Comparison of ENCODE assay signal across 25 mouse cellular contexts in genomic region chr10:115717064-115717463, GRCm38 (mm10).
DNase-seq lines count a peak whose midpoint lies in the region; ATAC-seq and TF ChIP-seq lines count a peak whose summit lies in the region.
"Had no signal": no experiment of that assay in that cellular context is flagged by ENCODE, and none has a peak within 500 bp of the region (broad histone marks: within the 10 kb centered on the region; RNA-seq: fewer than 3 reads in every experiment).

No protein-coding gene starts in this region.

- no peak for DNase-seq in embryonic facial prominence, embryonic 11.5 days (ENCODE audit: low spot score)
- no peak for DNase-seq in embryonic facial prominence, embryonic 10.5 days (ENCODE audit: low spot score)
- no peak for DNase-seq in hindbrain, embryonic 14.5 days (ENCODE audit: low spot score)
- no peak for DNase-seq in kidney, adult 11 months
- peak; percentile 74 for DNase-seq in midbrain, embryonic 11.5 days (ENCODE audit: low spot score, missing footprints)
- DNase-seq in midbrain, postnatal 0 days (ENCODE audit: low spot score), result no peak
- DNase-seq: adrenal gland, adult 8-10 months; adrenal gland, postnatal 14 days; adrenal gland, postnatal 36 days; B cell, adult 2 months; cerebellum, adult 11-12 months; cerebellum, adult 2 months; cerebellum, adult 9-10 months; cerebellum, postnatal 10 days; cerebellum, postnatal 25 days had no signal

- no peaks in the 10 kb centered on the region for H3K9me3 ChIP-seq in embryonic facial prominence, embryonic 11.5 days (replicated peaks; ENCODE audit: control insufficient read depth, low read length)
- no peaks in the 10 kb centered on the region for H3K9me3 ChIP-seq in embryonic facial prominence, embryonic 10.5 days
- no peaks in the 10 kb centered on the region for H3K9me3 ChIP-seq in hindbrain, embryonic 15.5 days
- H3K9me3 ChIP-seq in hindbrain, embryonic 14.5 days (ENCODE audit: control insufficient read depth, low read length), result no peaks in the 10 kb centered on the region
- H3K9me3 ChIP-seq in kidney, embryonic 16.5 days (ENCODE audit: low read length), result no peaks in the 10 kb centered on the region
- no peaks in the 10 kb centered on the region for H3K9me3 ChIP-seq in midbrain, embryonic 11.5 days (ENCODE audit: control insufficient read depth, low read length)
- no peaks in the 10 kb centered on the region for H3K9me3 ChIP-seq in midbrain, postnatal 0 days (ENCODE audit: low read length)
- H3K9me3 ChIP-seq: embryonic facial prominence, embryonic 12.5 days; forebrain, embryonic 13.5 days; forebrain, embryonic 15.5 days had no signal

- WGBS in embryonic facial prominence, embryonic 11.5 days, result 91% methylated on average over 8 of the region's 8 CpGs
- 88% methylated on average over 8 of the region's 8 CpGs for WGBS in embryonic facial prominence, embryonic 10.5 days
- 95% methylated on average over 8 of the region's 8 CpGs for WGBS in hindbrain, embryonic 15.5 days
- WGBS in hindbrain, embryonic 14.5 days, result 94% methylated on average over 8 of the region's 8 CpGs
- WGBS in kidney, embryonic 16.5 days, result 91% methylated on average over 8 of the region's 8 CpGs
- WGBS in midbrain, embryonic 11.5 days, result 94% methylated on average over 8 of the region's 8 CpGs
- 88% methylated on average over 8 of the region's 8 CpGs for WGBS in midbrain, postnatal 0 days

- no peaks in the 10 kb centered on the region for H3K27me3 ChIP-seq in embryonic facial prominence, embryonic 11.5 days (ENCODE audit: control insufficient read depth, insufficient read depth, low read length)
- H3K27me3 ChIP-seq in embryonic facial prominence, embryonic 10.5 days (replicated peaks; ENCODE audit: low read depth, poor library complexity, severe bottlenecking), result no peaks in the 10 kb centered on the region
- no peaks in the 10 kb centered on the region for H3K27me3 ChIP-seq in hindbrain, embryonic 15.5 days
- no peaks in the 10 kb centered on the region for H3K27me3 ChIP-seq in hindbrain, embryonic 14.5 days (ENCODE audit: control insufficient read depth, insufficient read depth, low read length)
- no peaks in the 10 kb centered on the region for H3K27me3 ChIP-seq in kidney, embryonic 16.5 days (ENCODE audit: insufficient read depth, low read length)
- no peaks in the 10 kb centered on the region for H3K27me3 ChIP-seq in midbrain, embryonic 11.5 days (ENCODE audit: control insufficient read depth, insufficient read depth, low read length)
- no peaks in the 10 kb centered on the region for H3K27me3 ChIP-seq in midbrain, postnatal 0 days (ENCODE audit: insufficient read depth, low read length)
- H3K27me3 ChIP-seq: CH12.LX; embryonic facial prominence, embryonic 12.5 days; forebrain, embryonic 13.5 days; forebrain, embryonic 15.5 days; Patski had no signal

- 0 out of 2 replicates have a peak, but pooled peaks have one; percentile 56 for ATAC-seq in embryonic facial prominence, embryonic 11.5 days (replicated peaks; ENCODE audit: insufficient number of reproducible peaks, low FRiP score, low TSS enrichment, low read depth)
- ATAC-seq in hindbrain, embryonic 15.5 days (ENCODE audit: low FRiP score, low read depth), result 0 out of 2 replicates have a peak, but pooled peaks have one; percentile 48
- ATAC-seq in hindbrain, embryonic 14.5 days (ENCODE audit: low FRiP score), result no peak
- peak; percentile 23; the same call in 1 of the 2 replicates for ATAC-seq in kidney, embryonic 16.5 days (ENCODE audit: low FRiP score, low TSS enrichment)
- peak; percentile 54; the same call in 1 of the 2 replicates for ATAC-seq in midbrain, embryonic 11.5 days (ENCODE audit: low FRiP score)
- no peak for ATAC-seq in midbrain, postnatal 0 days (ENCODE audit: low FRiP score)
- ATAC-seq: activated CD4-positive, CD25-positive, alpha-beta regulatory T cell, adult 4 months; CD4-positive, CD25-positive, alpha-beta regulatory T cell, adult 4 months; forebrain, embryonic 13.5 days; forebrain, embryonic 15.5 days had no signal

- no peaks in the 10 kb centered on the region for H3K4me1 ChIP-seq in embryonic facial prominence, embryonic 11.5 days (ENCODE audit: control insufficient read depth, insufficient read depth, low read length)
- H3K4me1 ChIP-seq in embryonic facial prominence, embryonic 10.5 days, result peaks cover 7% of the 10 kb centered on the region; the same call in 1 of the 2 replicates
- no peaks in the 10 kb centered on the region for H3K4me1 ChIP-seq in hindbrain, embryonic 15.5 days (replicated peaks)
- 0 out of 2 replicates have a peak, but pooled peaks cover 3% of the 10 kb centered on the region for H3K4me1 ChIP-seq in hindbrain, embryonic 14.5 days (replicated peaks; ENCODE audit: control insufficient read depth, insufficient read depth, low read length)
- H3K4me1 ChIP-seq in kidney, embryonic 16.5 days (ENCODE audit: insufficient read depth, low read length), result 0 out of 2 replicates have a peak, but pooled peaks cover 5% of the 10 kb centered on the region
- H3K4me1 ChIP-seq in midbrain, embryonic 11.5 days (ENCODE audit: control insufficient read depth, insufficient read depth, low read length), result no peaks in the 10 kb centered on the region
- H3K4me1 ChIP-seq in midbrain, postnatal 0 days (ENCODE audit: insufficient read depth, low read length), result no peaks in the 10 kb centered on the region
- H3K4me1 ChIP-seq: embryonic facial prominence, embryonic 12.5 days; forebrain, embryonic 13.5 days; forebrain, embryonic 15.5 days had no signal

- H3K27ac ChIP-seq in embryonic facial prominence, embryonic 11.5 days (replicated peaks; ENCODE audit: low read depth, low read length), result no peak overlapping the region
- no peak overlapping the region for H3K27ac ChIP-seq in embryonic facial prominence, embryonic 10.5 days (replicated peaks)
- H3K27ac ChIP-seq in hindbrain, embryonic 15.5 days (replicated peaks), result no peak overlapping the region
- no peak overlapping the region for H3K27ac ChIP-seq in hindbrain, embryonic 14.5 days
- no peak overlapping the region for H3K27ac ChIP-seq in kidney, embryonic 16.5 days (ENCODE audit: low read length)
- H3K27ac ChIP-seq in midbrain, embryonic 11.5 days (ENCODE audit: low read depth, low read length), result no peak overlapping the region
- H3K27ac ChIP-seq in midbrain, postnatal 0 days (ENCODE audit: low read depth, low read length), result no peak overlapping the region
- H3K27ac ChIP-seq: embryonic facial prominence, embryonic 12.5 days; forebrain, embryonic 13.5 days; forebrain, embryonic 15.5 days had no signal

- no peak overlapping the region for H3K9ac ChIP-seq in embryonic facial prominence, embryonic 11.5 days (replicated peaks; ENCODE audit: low read length)
- H3K9ac ChIP-seq in hindbrain, embryonic 15.5 days, result no peak overlapping the region
- no peak overlapping the region for H3K9ac ChIP-seq in hindbrain, embryonic 14.5 days
- H3K9ac ChIP-seq in kidney, embryonic 16.5 days (replicated peaks; ENCODE audit: low read length), result no peak overlapping the region
- no peak overlapping the region for H3K9ac ChIP-seq in midbrain, embryonic 11.5 days (ENCODE audit: low read length)
- H3K9ac ChIP-seq in midbrain, postnatal 0 days (replicated peaks; ENCODE audit: low read length, poor library complexity, severe bottlenecking), result no peak overlapping the region
- H3K9ac ChIP-seq: embryonic facial prominence, embryonic 12.5 days; forebrain, embryonic 13.5 days; forebrain, embryonic 15.5 days had no signal

- no peak overlapping the region for H3K4me3 ChIP-seq in embryonic facial prominence, embryonic 11.5 days (ENCODE audit: low read depth, low read length)
- H3K4me3 ChIP-seq in embryonic facial prominence, embryonic 10.5 days, result no peak overlapping the region
- H3K4me3 ChIP-seq in hindbrain, embryonic 15.5 days, result no peak overlapping the region
- no peak overlapping the region for H3K4me3 ChIP-seq in hindbrain, embryonic 14.5 days (replicated peaks; ENCODE audit: low read length)
- H3K4me3 ChIP-seq in kidney, embryonic 16.5 days (ENCODE audit: low read length), result no peak overlapping the region
- H3K4me3 ChIP-seq in midbrain, embryonic 11.5 days (ENCODE audit: low read depth, low read length), result no peak overlapping the region
- H3K4me3 ChIP-seq in midbrain, postnatal 0 days (ENCODE audit: low read depth, low read length), result no peak overlapping the region
- H3K4me3 ChIP-seq: embryonic facial prominence, embryonic 12.5 days; forebrain, embryonic 13.5 days; forebrain, embryonic 15.5 days had no signal

- TF ChIP-seq CTCF in midbrain, postnatal 0 days (IDR thresholded peaks at IDR 0.05), result no peak

- H3K4me2 ChIP-seq in embryonic facial prominence, embryonic 11.5 days (ENCODE audit: low read depth, low read length), result no peak overlapping the region
- H3K4me2 ChIP-seq in hindbrain, embryonic 15.5 days, result no peak overlapping the region
- no peak overlapping the region for H3K4me2 ChIP-seq in hindbrain, embryonic 14.5 days (replicated peaks)
- no peak overlapping the region for H3K4me2 ChIP-seq in kidney, embryonic 16.5 days (replicated peaks; ENCODE audit: low read depth, low read length)
- no peak overlapping the region for H3K4me2 ChIP-seq in midbrain, embryonic 11.5 days
- H3K4me2 ChIP-seq in midbrain, postnatal 0 days (ENCODE audit: low read depth, low read length, poor library complexity, severe bottlenecking), result no peak overlapping the region
- H3K4me2 ChIP-seq: forebrain, embryonic 13.5 days; forebrain, embryonic 15.5 days had no signal

- H3K36me3 ChIP-seq in embryonic facial prominence, embryonic 11.5 days (replicated peaks; ENCODE audit: control insufficient read depth, insufficient read depth, low read depth, low read length), result no peaks in the 10 kb centered on the region
- no peaks in the 10 kb centered on the region for H3K36me3 ChIP-seq in embryonic facial prominence, embryonic 10.5 days (replicated peaks)
- H3K36me3 ChIP-seq in hindbrain, embryonic 15.5 days, result no peaks in the 10 kb centered on the region
- no peaks in the 10 kb centered on the region for H3K36me3 ChIP-seq in hindbrain, embryonic 14.5 days (replicated peaks; ENCODE audit: control insufficient read depth, insufficient read depth)
- H3K36me3 ChIP-seq in kidney, embryonic 16.5 days (ENCODE audit: insufficient read depth, low read length), result no peaks in the 10 kb centered on the region
- H3K36me3 ChIP-seq in midbrain, embryonic 11.5 days (ENCODE audit: control insufficient read depth, insufficient read depth, low read length), result no peaks in the 10 kb centered on the region
- no peaks in the 10 kb centered on the region for H3K36me3 ChIP-seq in midbrain, postnatal 0 days (ENCODE audit: insufficient read depth, low read length)
- H3K36me3 ChIP-seq: embryonic facial prominence, embryonic 12.5 days; forebrain, embryonic 15.5 days; G1E had no signal

Comparison
In these comparisons a context has a peak if more than half of its experiments do, and no peak if none do; other contexts are left out.
1. ATAC-seq: peak in embryonic facial prominence, embryonic 11.5 days (single experiment), hindbrain, embryonic 15.5 days (single experiment), kidney, embryonic 16.5 days (single experiment) and midbrain, embryonic 11.5 days (single experiment); none in hindbrain, embryonic 14.5 days (single experiment) and midbrain, postnatal 0 days (single experiment).